Comparison of ENCODE assay signal across 25 mouse cellular contexts in the genomic region with DNA sequence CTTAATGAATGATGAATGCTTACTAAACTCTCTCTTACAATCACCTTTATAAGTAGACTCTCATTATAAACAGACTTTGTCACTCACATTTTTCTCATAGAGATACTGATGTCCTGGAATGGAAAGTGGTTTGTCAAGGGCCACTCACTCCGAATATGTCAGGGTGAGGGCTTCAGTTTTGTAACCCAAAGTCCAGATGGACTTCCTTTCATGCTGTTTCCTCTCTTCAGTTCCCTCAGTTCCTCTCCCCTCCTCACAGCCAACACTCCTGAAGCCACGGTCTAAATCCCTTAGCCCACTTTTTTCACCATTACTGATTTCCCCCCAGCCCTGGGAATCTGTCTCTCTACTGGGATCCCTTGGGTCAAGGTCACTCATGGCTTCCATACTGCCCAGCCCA.
"Had no signal": no experiment of that assay in that cellular context is flagged by ENCODE, and none has a peak within 500 bp of the region (broad histone marks: within the 10 kb centered on the region; RNA-seq: fewer than 3 reads in every experiment).

No protein-coding gene starts in this region.

- H3K4me3 ChIP-seq: heart, embryonic 10.5 days; heart, embryonic 13.5 days; heart, embryonic 15.5 days; hindbrain, embryonic 13.5 days; hindbrain, embryonic 15.5 days; kidney, embryonic 15.5 days; left cerebral cortex, adult 2 months; limb, embryonic 10.5 days; limb, embryonic 12.5 days; liver, embryonic 13.5 days had no signal

- DNase-seq: gastrocnemius, postnatal 14 days; gastrocnemius, postnatal 36 days; heart, adult 18-20 months; heart, postnatal 14 days; heart, postnatal 36 days; kidney, adult 11 months; kidney, adult 2 months; kidney, adult 9 months; kidney, postnatal 14 days; kidney, postnatal 36 days; liver; liver, embryonic 13.5 days had no signal

- H3K4me1 ChIP-seq: heart, embryonic 10.5 days; heart, embryonic 13.5 days; heart, embryonic 15.5 days; hindbrain, embryonic 13.5 days; hindbrain, embryonic 15.5 days; limb, embryonic 10.5 days had no signal

- H3K4me2 ChIP-seq: heart, embryonic 13.5 days; heart, embryonic 15.5 days; hindbrain, embryonic 13.5 days; hindbrain, embryonic 15.5 days; kidney, embryonic 15.5 days; limb, embryonic 12.5 days; liver, embryonic 11.5 days; liver, embryonic 13.5 days had no signal

- H3K9me3 ChIP-seq: heart, embryonic 10.5 days; heart, embryonic 13.5 days; heart, embryonic 15.5 days; hindbrain, embryonic 13.5 days; hindbrain, embryonic 15.5 days; kidney, embryonic 15.5 days; limb, embryonic 10.5 days; limb, embryonic 12.5 days; liver, embryonic 13.5 days had no signal

- ATAC-seq: hindbrain, postnatal 0 days; intestine, embryonic 16.5 days had no signal

- H3K9ac ChIP-seq: heart, embryonic 13.5 days; heart, embryonic 15.5 days; hindbrain, embryonic 13.5 days; hindbrain, embryonic 15.5 days; kidney, embryonic 15.5 days; limb, embryonic 12.5 days; liver, embryonic 13.5 days had no signal

- H3K27ac ChIP-seq: heart, embryonic 10.5 days; heart, embryonic 13.5 days; heart, embryonic 15.5 days; hindbrain, embryonic 13.5 days; hindbrain, embryonic 15.5 days; hindbrain, postnatal 0 days; kidney, embryonic 15.5 days; kidney, postnatal 0 days; left cerebral cortex, adult 2 months; limb, embryonic 10.5 days; limb, embryonic 12.5 days; liver, embryonic 13.5 days had no signal

- H3K27me3 ChIP-seq: heart, embryonic 13.5 days; heart, embryonic 15.5 days; hindbrain, embryonic 13.5 days; hindbrain, embryonic 15.5 days; limb, embryonic 12.5 days; liver, embryonic 13.5 days had no signal

- H3K36me3 ChIP-seq: heart, embryonic 10.5 days; heart, embryonic 13.5 days; heart, embryonic 15.5 days; hindbrain, embryonic 13.5 days; hindbrain, embryonic 15.5 days; kidney, embryonic 15.5 days; limb, embryonic 10.5 days; limb, embryonic 12.5 days; liver, embryonic 13.5 days had no signal
